Mouse (Mus musculus): ENCODE measurements around the gene Cldn3. TPM values are rescaled to one million over a fixed set of nuclear protein-coding genes. Genes with fewer than 3 reads are reported as not detected.

The Cldn3 gene
- polyA plus RNA-seq, 1 experiment from 2014 or later = 5.9 TPM

GRCm38 (mm10) chr5:134946063-134946856 is 39.8 kb upstream of the Cldn3 start:
- Histone ChIP-seq H3K9me3 (replicated peaks; ENCODE audit: control insufficient read depth, low read length) (no peaks in the 10 kb centered on the region), H3K9ac (ENCODE audit: low read length) (no peak overlapping the region), H3K27me3 (replicated peaks; ENCODE audit: control insufficient read depth, insufficient read depth, low read length) (peaks cover 23% of the 10 kb centered on the region; the same call in 1 of the 2 replicates), H3K4me1 (ENCODE audit: control insufficient read depth, insufficient read depth, low read length) (no peaks in the 10 kb centered on the region), H3K4me2 (ENCODE audit: low read length) (no peak overlapping the region), H3K27ac (ENCODE audit: low read depth, low read length) (no peak overlapping the region), H3K4me3 (ENCODE audit: low read depth, low read length) (no peak overlapping the region), H3K36me3 (ENCODE audit: control insufficient read depth, insufficient read depth, low read length) (no peaks in the 10 kb centered on the region)
- WGBS = 22% methylated on average over 43 of the region's 43 CpGs
- no peak for DNase-seq (ENCODE audit: low spot score)
- no peak for ATAC-seq

DNA sequence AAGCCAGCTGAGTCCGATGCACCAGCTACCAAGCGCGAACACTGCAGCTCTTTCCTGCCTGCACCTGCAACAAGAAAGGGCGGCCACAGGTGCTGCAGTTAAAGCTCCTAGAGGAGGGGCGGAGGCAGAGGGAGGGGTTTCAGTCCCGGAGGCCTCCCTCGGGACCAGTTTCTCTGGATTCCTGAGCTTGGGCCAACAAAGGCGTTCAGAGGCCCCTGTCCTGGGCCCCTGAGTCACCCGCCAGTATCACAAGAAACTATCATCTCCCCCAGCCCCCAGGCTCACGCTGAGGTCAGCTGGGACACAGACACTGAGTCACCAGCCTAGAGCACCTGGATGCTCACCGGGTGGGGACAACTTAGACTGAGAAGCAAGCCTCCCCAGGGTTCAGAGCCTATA is 39.2 kb upstream of the Cldn3 start, which contains the start of gene Cldn4:
TSS of gene Cldn4 (minus strand) at position 78 of the 399 bp plus-strand sequence.
- H3K4me1 ChIP-seq (ENCODE audit: control insufficient read depth, insufficient read depth, low read length) = no peaks in the 10 kb centered on the region
- H3K4me2 ChIP-seq (ENCODE audit: low read length) = no peak within 1 kb of the TSS
- ATAC-seq (no peak), DNase-seq (ENCODE audit: low spot score) (no peak)
- no peaks in the 10 kb centered on the region for H3K9me3 ChIP-seq (replicated peaks; ENCODE audit: control insufficient read depth, low read length)
- H3K36me3 ChIP-seq (ENCODE audit: control insufficient read depth, insufficient read depth, low read length) = no peaks in the 10 kb centered on the region
- peaks cover 23% of the 10 kb centered on the region; the same call in 1 of the 2 replicates for H3K27me3 ChIP-seq (replicated peaks; ENCODE audit: control insufficient read depth, insufficient read depth, low read length)
- H3K4me3 ChIP-seq (ENCODE audit: low read depth, low read length) = no peak within 1 kb of the TSS
- H3K9ac ChIP-seq (ENCODE audit: low read length) = no peak within 1 kb of the TSS
- 7% methylated on average over 11 of the region's 11 CpGs for WGBS
- no peak within 1 kb of the TSS for H3K27ac ChIP-seq (ENCODE audit: low read depth, low read length)

DNA sequence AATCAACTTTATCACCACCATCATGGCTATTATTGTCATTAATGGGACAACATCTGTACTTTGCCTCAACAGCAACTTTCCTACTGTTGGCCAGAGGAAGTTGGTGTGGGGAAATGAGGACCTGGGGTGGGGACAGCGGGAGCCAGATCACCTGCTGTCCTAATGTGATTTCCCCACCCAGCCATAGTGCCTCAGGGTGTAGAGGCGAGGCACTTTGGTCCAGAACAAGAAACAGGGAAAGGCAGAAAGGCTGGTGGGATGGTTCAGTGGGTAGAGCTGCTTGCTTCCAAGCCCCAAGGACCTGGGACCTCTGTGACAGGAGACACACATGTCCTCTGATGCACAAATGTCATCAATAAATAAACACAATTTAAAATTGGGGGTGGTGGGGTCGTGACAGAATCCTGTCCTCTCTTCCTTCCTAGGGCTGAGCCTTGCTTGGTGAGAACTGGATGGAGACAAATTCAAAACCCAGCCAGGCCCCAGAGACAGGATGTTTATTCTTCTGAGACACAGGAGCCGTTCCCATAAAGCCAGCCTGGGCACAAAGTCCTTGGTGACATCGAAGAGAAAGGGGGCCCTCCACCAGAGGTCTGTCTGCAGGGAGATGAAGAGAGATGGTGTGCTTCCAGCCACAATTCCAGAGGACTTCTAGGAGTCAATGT is 38.5 kb upstream of the Cldn3 start:
- H3K4me1 ChIP-seq (ENCODE audit: control insufficient read depth, insufficient read depth, low read length) = no peaks in the 10 kb centered on the region
- H3K9ac ChIP-seq (ENCODE audit: low read length) = no peak overlapping the region
- no peak overlapping the region for H3K27ac ChIP-seq (ENCODE audit: low read depth, low read length)
- DNase-seq (ENCODE audit: low spot score) (no peak), ATAC-seq (no peak)
- 65% methylated on average over 5 of the region's 5 CpGs for WGBS
- H3K4me2 ChIP-seq (ENCODE audit: low read length) = no peak overlapping the region
- H3K36me3 ChIP-seq (ENCODE audit: control insufficient read depth, insufficient read depth, low read length) = no peaks in the 10 kb centered on the region
- H3K27me3 ChIP-seq (replicated peaks; ENCODE audit: control insufficient read depth, insufficient read depth, low read length) = peaks cover 23% of the 10 kb centered on the region; the same call in 1 of the 2 replicates
- no peak overlapping the region for H3K4me3 ChIP-seq (ENCODE audit: low read depth, low read length)
- H3K9me3 ChIP-seq (replicated peaks; ENCODE audit: control insufficient read depth, low read length) = no peaks in the 10 kb centered on the region

DNA sequence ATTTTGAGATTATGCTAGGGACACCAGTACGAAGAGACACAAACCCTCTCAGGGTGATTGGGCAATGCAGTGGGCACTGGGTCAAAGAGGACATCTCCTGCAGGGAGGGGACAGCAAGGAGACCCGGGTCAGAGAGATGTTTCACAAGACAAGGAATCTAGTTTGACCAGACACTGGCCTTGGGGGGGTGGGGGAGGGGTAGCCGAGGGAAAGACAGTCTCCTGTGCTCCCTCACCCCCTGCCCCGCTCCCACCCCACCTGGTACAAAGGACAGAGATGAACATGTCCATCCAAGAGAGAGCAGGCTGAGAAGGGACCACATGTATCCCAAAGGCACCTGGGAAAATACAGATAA is 38.0 kb upstream of the Cldn3 start:
- DNase-seq (ENCODE audit: low spot score) = no peak

GRCm38 (mm10) chr5:134951053-134951884 is 34.7 kb upstream of the Cldn3 start:
- Histone ChIP-seq H3K9me3 (replicated peaks; ENCODE audit: control insufficient read depth, low read length) (no peaks in the 10 kb centered on the region), H3K4me1 (ENCODE audit: control insufficient read depth, insufficient read depth, low read length) (no peaks in the 10 kb centered on the region), H3K27ac (ENCODE audit: low read depth, low read length) (no peak overlapping the region), H3K27me3 (replicated peaks; ENCODE audit: control insufficient read depth, insufficient read depth, low read length) (peaks cover 12% of the 10 kb centered on the region; the same call in 1 of the 2 replicates), H3K9ac (ENCODE audit: low read length) (no peak overlapping the region), H3K4me2 (ENCODE audit: low read length) (no peak overlapping the region), H3K36me3 (ENCODE audit: control insufficient read depth, insufficient read depth, low read length) (no peaks in the 10 kb centered on the region), H3K4me3 (ENCODE audit: low read depth, low read length) (no peak overlapping the region)
- no peak for DNase-seq (ENCODE audit: low spot score)
- 51% methylated on average over 19 of the region's 19 CpGs for WGBS
- ATAC-seq = no peak

More for the DNA sequence above, 38.0 kb upstream of the Cldn3 start:
- ATAC-seq = no peak
- Histone ChIP-seq H3K27me3 (replicated peaks; ENCODE audit: control insufficient read depth, insufficient read depth, low read length) (peaks cover 23% of the 10 kb centered on the region; the same call in 1 of the 2 replicates), H3K36me3 (ENCODE audit: control insufficient read depth, insufficient read depth, low read length) (no peaks in the 10 kb centered on the region), H3K27ac (ENCODE audit: low read depth, low read length) (no peak overlapping the region), H3K9ac (ENCODE audit: low read length) (no peak overlapping the region), H3K9me3 (replicated peaks; ENCODE audit: control insufficient read depth, low read length) (no peaks in the 10 kb centered on the region), H3K4me1 (ENCODE audit: control insufficient read depth, insufficient read depth, low read length) (no peaks in the 10 kb centered on the region), H3K4me2 (ENCODE audit: low read length) (no peak overlapping the region), H3K4me3 (ENCODE audit: low read depth, low read length) (no peak overlapping the region)
- 81% methylated on average over 4 of the region's 4 CpGs for WGBS

DNA sequence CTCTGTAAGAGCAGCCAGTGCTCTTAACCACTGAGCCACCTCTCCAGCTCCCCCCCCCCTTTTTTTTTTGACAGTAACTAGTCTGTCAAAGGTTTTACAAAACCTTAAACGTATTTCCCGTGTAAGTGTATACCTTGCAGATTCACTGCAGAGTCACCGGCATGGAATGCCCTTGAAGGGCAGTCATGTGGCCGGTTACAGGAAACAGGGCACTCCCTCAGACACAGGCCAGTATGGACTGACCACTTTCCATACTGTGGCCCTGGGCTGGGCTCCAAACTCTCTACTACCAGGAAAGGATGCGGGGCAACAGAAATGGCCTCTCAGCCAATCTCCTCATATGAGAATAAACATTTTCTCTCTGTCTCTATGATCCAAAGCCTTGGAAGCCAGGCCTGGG is 30.5 kb upstream of the Cldn3 start:
- DNase-seq (ENCODE audit: low spot score) (no peak), ATAC-seq (no peak)
- H3K4me3 ChIP-seq (ENCODE audit: low read depth, low read length) = no peak overlapping the region
- H3K4me1 ChIP-seq (ENCODE audit: control insufficient read depth, insufficient read depth, low read length) = no peaks in the 10 kb centered on the region
- WGBS = 93% methylated on average over 5 of the region's 5 CpGs
- no peaks in the 10 kb centered on the region for H3K27me3 ChIP-seq (replicated peaks; ENCODE audit: control insufficient read depth, insufficient read depth, low read length)
- no peaks in the 10 kb centered on the region for H3K9me3 ChIP-seq (replicated peaks; ENCODE audit: control insufficient read depth, low read length)
- H3K27ac ChIP-seq (ENCODE audit: low read depth, low read length) = no peak overlapping the region
- no peak overlapping the region for H3K9ac ChIP-seq (ENCODE audit: low read length)
- no peak overlapping the region for H3K4me2 ChIP-seq (ENCODE audit: low read length)
- no peaks in the 10 kb centered on the region for H3K36me3 ChIP-seq (ENCODE audit: control insufficient read depth, insufficient read depth, low read length)

GRCm38 (mm10) chr5:134959114-134959513 is 26.9 kb upstream of the Cldn3 start:
- no peak overlapping the region for H3K4me3 ChIP-seq (ENCODE audit: low read depth, low read length)
- no peaks in the 10 kb centered on the region for H3K9me3 ChIP-seq (replicated peaks; ENCODE audit: control insufficient read depth, low read length)
- no peak overlapping the region for H3K27ac ChIP-seq (ENCODE audit: low read depth, low read length)
- no peak for ATAC-seq
- no peak overlapping the region for H3K9ac ChIP-seq (ENCODE audit: low read length)
- no peaks in the 10 kb centered on the region for H3K4me1 ChIP-seq (ENCODE audit: control insufficient read depth, insufficient read depth, low read length)
- H3K27me3 ChIP-seq (replicated peaks; ENCODE audit: control insufficient read depth, insufficient read depth, low read length) = no peaks in the 10 kb centered on the region
- no peak overlapping the region for H3K4me2 ChIP-seq (ENCODE audit: low read length)
- H3K36me3 ChIP-seq (ENCODE audit: control insufficient read depth, insufficient read depth, low read length) = no peaks in the 10 kb centered on the region
- no peak for DNase-seq (ENCODE audit: low spot score)
- 76% methylated on average over 7 of the region's 7 CpGs for WGBS

DNA sequence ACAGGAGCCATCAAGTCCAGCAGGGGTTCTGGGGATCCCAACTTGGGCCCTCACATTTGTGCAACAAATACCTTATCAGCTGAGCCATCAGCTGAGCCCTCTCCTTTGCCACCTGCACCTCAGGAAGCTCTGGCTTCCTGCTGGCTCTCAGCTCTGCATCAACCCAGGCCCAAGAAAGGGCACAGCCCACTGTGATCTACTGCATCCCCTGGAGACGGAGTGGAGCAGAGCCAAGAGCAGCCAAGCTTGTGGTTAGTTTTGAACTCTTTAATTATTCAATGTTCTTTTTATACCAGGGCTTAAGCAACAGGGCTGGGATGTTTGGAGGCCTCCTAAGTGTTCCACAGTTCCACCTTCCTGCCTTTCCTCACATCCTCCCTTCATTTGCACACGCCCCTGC is 25.6 kb upstream of the Cldn3 start:
- H3K4me1 ChIP-seq (ENCODE audit: control insufficient read depth, insufficient read depth, low read length) = no peaks in the 10 kb centered on the region
- H3K27ac ChIP-seq (ENCODE audit: low read depth, low read length) = no peak overlapping the region
- H3K4me3 ChIP-seq (ENCODE audit: low read depth, low read length) = no peak overlapping the region
- H3K4me2 ChIP-seq (ENCODE audit: low read length) = no peak overlapping the region
- DNase-seq (ENCODE audit: low spot score) (no peak), ATAC-seq (no peak)
- H3K36me3 ChIP-seq (ENCODE audit: control insufficient read depth, insufficient read depth, low read length) = no peaks in the 10 kb centered on the region
- no peaks in the 10 kb centered on the region for H3K9me3 ChIP-seq (replicated peaks; ENCODE audit: control insufficient read depth, low read length)
- no peak overlapping the region for H3K9ac ChIP-seq (ENCODE audit: low read length)
- WGBS = 69% methylated on average over 2 of the region's 2 CpGs
- H3K27me3 ChIP-seq (replicated peaks; ENCODE audit: control insufficient read depth, insufficient read depth, low read length) = no peaks in the 10 kb centered on the region

All from forebrain, embryonic 14.5 days (tissue).